Mouse (Mus musculus) left cerebral cortex, postnatal 14 days (tissue): ENCODE measurements around the gene Defa37. TPM values are rescaled to one million over a fixed set of nuclear protein-coding genes. Genes with fewer than 3 reads are reported as not detected.
"Not testable (repeated sequence)": the region's sequence is repeated elsewhere in the genome, so short reads cannot be mapped to it uniquely, and the experiment has no call there.

Experiments used
- DNase-seq, 2 experiments: peaks; one replicate each; pipeline ENCODE4 v3.0.0; 2021 to 2022; ENCODE audit warnings: low spot score in 2 of 2, mixed read lengths in 1 of 2
- intact Hi-C: fragments of 180-260 bp; cut with DNase I; formaldehyde crosslinking; loops from one replicate; pipeline ENCODE4 v1.15.1; 2025
- long read RNA-seq, 2 experiments: library from polyadenylated mRNA; stranded (forward); transcript quantifications; one replicate each; pipeline ENCODE4 v2.0.0; 2021
- total RNA-seq, 2 experiments: library from RNA; stranded (reverse); gene quantifications; 2 replicates each; pipeline ENCODE4 v1.2.3; 2021

Defa37 gene
- total RNA-seq, result not detected
- long read RNA-seq, experiment 1, result 0 reads
- long read RNA-seq, experiment 2, result 0 reads

DNA sequence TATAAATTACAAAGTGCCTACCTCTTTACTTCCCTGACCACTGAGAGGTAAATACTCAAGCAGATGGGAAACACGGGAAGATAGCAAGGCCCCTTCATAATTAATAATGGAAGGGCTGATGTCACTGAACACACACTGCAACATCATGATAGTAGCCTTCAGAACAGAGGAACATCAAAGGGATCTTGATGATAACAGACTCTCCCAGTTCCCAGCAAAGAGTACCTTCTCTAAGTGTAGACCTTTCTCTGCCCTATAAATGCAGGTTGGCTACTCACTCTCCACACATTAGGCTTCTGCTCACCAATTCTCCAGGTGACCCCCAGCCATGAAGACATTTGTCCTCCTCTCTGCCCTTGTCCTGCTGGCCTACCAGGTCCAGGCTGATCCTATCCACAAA, at the start of gene Defa37:
Gene Defa37, plus strand, starts transcription at position 301 of the 400 bp plus-strand sequence.
- DNase-seq, intact Hi-C loops: not testable (repeated sequence)

DNA sequence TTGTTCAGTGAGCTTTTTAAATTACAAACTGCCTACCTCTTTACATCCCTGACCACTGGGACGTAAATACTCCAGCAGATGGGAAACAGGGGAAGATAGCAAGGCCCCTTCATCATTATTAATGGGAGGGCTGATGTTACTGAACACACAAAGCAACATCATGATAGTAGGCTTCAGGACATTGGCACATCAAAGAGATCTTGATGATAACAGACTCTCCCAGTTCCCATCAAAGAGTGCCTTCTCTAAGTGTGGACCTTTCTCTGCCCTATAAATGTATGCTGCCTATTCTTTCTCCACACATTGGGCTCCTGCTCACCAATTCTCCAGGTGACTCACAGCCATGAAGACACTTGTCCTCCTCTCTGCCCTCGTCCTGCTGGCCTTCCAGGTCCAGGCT, 36.5 kb upstream of the Defa37 start, which contains the start of gene Defa32:
Gene Defa32, plus strand, starts transcription at position 301 of the 400 bp plus-strand sequence.
- intact Hi-C loops, DNase-seq: not testable (repeated sequence)

DNA sequence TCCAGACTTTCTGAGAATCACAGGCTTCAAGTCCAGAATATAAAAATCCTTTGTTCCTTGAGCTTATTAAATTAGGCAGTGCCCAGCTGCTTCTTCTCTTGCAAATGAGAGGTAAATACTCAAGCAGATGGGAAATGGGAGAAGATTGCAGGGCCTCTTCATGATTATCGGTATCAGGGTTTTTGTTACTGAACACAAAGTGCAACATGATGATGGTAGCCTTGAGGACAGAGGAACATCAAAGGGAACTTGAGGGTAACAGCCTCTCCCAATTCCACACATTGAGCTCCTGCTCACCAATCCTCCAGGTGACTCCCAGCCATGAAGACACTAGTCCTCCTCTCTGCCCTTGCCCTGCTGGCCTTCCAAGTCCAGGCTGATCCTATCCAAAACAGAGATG, 17.5 kb downstream of the Defa37 start, which contains the start of gene Defa28:
Gene Defa28, plus strand, starts transcription at position 301 of the 400 bp plus-strand sequence.
- intact Hi-C loops, DNase-seq: not testable (repeated sequence)

DNA sequence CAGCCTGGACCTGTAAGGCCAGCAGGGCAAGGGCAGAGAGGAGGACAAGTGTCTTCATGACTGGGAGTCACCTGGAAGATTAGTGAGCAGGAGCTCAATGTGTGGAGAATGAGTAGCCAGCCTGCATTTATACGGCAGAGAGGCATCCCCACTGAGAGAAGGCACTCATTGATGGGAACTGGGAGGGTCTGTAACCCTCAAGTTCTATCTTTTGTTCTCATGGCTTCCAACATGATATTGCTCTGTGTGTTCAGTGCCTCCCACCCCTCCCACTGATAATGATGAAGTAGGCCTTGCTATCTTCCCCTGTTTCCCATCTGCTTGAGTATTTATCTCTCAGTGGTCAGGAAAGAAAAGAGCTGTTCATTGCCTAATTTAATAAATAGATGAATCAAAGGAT, 29.2 kb downstream of the Defa37 start, which contains the start of gene Gm7861:
Gene Gm7861, minus strand, starts transcription at position 101 of the 400 bp plus-strand sequence.
- DNase-seq, intact Hi-C loops: not testable (repeated sequence)

Other genes with a start within 250 kb of the Defa37 start
- gene Defa27, start 249.8 kb upstream of the Defa37 start, total RNA-seq, result not detected
- not detected for gene Defa29, start 238.4 kb upstream of the Defa37 start, total RNA-seq
- gene Defa2, start 186.9 kb upstream of the Defa37 start, total RNA-seq, result not detected
- gene Defa33, start 173.6 kb upstream of the Defa37 start, total RNA-seq, result not detected
- not detected for gene Defa36, start 138.0 kb upstream of the Defa37 start, total RNA-seq
- not detected for gene Gm7849, start 108.8 kb upstream of the Defa37 start, total RNA-seq
- gene Defa20, start 56.1 kb upstream of the Defa37 start, total RNA-seq, result not detected
- gene Defa32, start 36.4 kb upstream of the Defa37 start, total RNA-seq, result not detected
- gene Defa28, start 17.6 kb downstream of the Defa37 start, total RNA-seq, result not detected
- not detected for gene Gm7861, start 29.1 kb downstream of the Defa37 start, total RNA-seq
- gene Defa26, start 52.8 kb downstream of the Defa37 start, total RNA-seq, result not detected
- gene Defa17, start 90.4 kb downstream of the Defa37 start, total RNA-seq, result not detected
- gene Defa34, start 100.4 kb downstream of the Defa37 start, total RNA-seq, result not detected
- gene AY761184, start 138.3 kb downstream of the Defa37 start, total RNA-seq, result not detected
- not detected for gene Defa24, start 169.1 kb downstream of the Defa37 start, total RNA-seq